Mouse (Mus musculus) stomach, postnatal 0 days (tissue): ENCODE results near the gene Slc16a9. TPM values are rescaled to one million over a fixed set of nuclear protein-coding genes. Genes with fewer than 3 reads are reported as not detected.

Experiments
- ATAC-seq: fragments of 200-750 bp; cut with Nextera tagmentation; 2 replicates; pipeline ENCODE4 v1.8.0; 2017; ENCODE audit not compliant: low FRiP score, low TSS enrichment
- DNase-seq: peaks from one replicate; pipeline ENCODE4 v3.0.0-alpha.2; 2016; ENCODE audit warnings: low spot score
- H3K27ac ChIP-seq: fragments of 300-500 bp; sonication (generic); replicated peaks from 2 replicates; pipeline ENCODE4 v1.5.1; 2014; ENCODE audit warnings: mild to moderate bottlenecking, control low read depth
- H3K27me3 ChIP-seq: fragments of 300-500 bp; sonication (generic); 2 replicates; pipeline ENCODE4 v1.6.1; 2014; ENCODE audit warnings: low read length; ENCODE audit not compliant: control insufficient read depth, insufficient read depth
- H3K36me3 ChIP-seq: fragments of 300-500 bp; sonication (generic); 2 replicates; pipeline ENCODE4 v1.6.1; 2014; ENCODE audit warnings: low read length, mixed read lengths; ENCODE audit not compliant: control insufficient read depth, insufficient read depth
- H3K4me1 ChIP-seq: fragments of 300-500 bp; sonication (generic); replicated peaks from 2 replicates; pipeline ENCODE4 v1.6.1; 2014; ENCODE audit warnings: antibody characterized with exemption; ENCODE audit not compliant: control insufficient read depth, insufficient read depth
- H3K4me2 ChIP-seq: fragments of 300-500 bp; sonication (generic); replicated peaks from 2 replicates; pipeline ENCODE4 v1.6.1; 2014; ENCODE audit warnings: low read depth, mild to moderate bottlenecking, control low read depth, moderate library complexity
- H3K4me3 ChIP-seq: fragments of 300-500 bp; sonication (generic); 2 replicates; pipeline ENCODE4 v1.5.1; 2014; ENCODE audit warnings: low read depth, low read length, control low read depth
- H3K9ac ChIP-seq: fragments of 300-500 bp; sonication (generic); 2 replicates; pipeline ENCODE4 v1.6.1; 2014; ENCODE audit warnings: mild to moderate bottlenecking, low read length, control low read depth, mixed read lengths
- H3K9me3 ChIP-seq: fragments of 300-500 bp; sonication (generic); 2 replicates; pipeline ENCODE4 v1.6.1; 2016; ENCODE audit warnings: low read length; ENCODE audit not compliant: control insufficient read depth
- CTCF ChIP-seq: IDR thresholded peaks from 2 replicates; pipeline ENCODE4 v1.5.1; 2016; ENCODE audit warnings: antibody characterized with exemption, low read depth, mild to moderate bottlenecking, moderate library complexity
- EP300 ChIP-seq: optimal IDR thresholded peaks from 2 replicates; pipeline ENCODE3; 2016; ENCODE audit warnings: antibody characterized with exemption
- WGBS: fragments of 180-500 bp; shearing (Covaris S2); extraction: QIAGEN DNeasy Blood & Tissue Kit; methylation state at CpG from one replicate; pipeline ENCODE4 v1.1.7; 2014; 5-methylcytosine and 5-hydroxymethylcytosine counted together
- polyA plus RNA-seq: library from polyadenylated mRNA; unstranded; fragments of >200 nt; fragmentation: Nextera tagmentation; extraction: Ambion mirVana; gene quantifications from 2 replicates; pipeline ENCODE4 v1.2.1, GENCODE M21; 2015

The Slc16a9 gene
- polyA plus RNA-seq, 1 experiment from 2014 or later: 2.9 TPM

- ATAC-seq (peak; percentile 89), DNase-seq (peak; percentile 70)
- H3K4me2 ChIP-seq: peak overlapping the region; percentile 42
- no peaks in the 10 kb centered on the region for H3K4me1 ChIP-seq
- H3K36me3 ChIP-seq: no peaks in the 10 kb centered on the region
- no peaks in the 10 kb centered on the region for H3K27me3 ChIP-seq
- TF ChIP-seq EP300 (no peak), CTCF (no peak)
- no peak overlapping the region for H3K9ac ChIP-seq
- H3K27ac ChIP-seq: 0 out of 2 replicates have a peak overlapping the region, but pooled peaks have one; percentile 30
- no peaks in the 10 kb centered on the region for H3K9me3 ChIP-seq
- WGBS: 12% methylated on average over 9 of the region's 9 CpGs
- 0 out of 2 replicates have a peak overlapping the region, but pooled peaks have one; percentile 6 for H3K4me3 ChIP-seq
Observed at GRCm38 (mm10) chr10:70287825-70288235, 42.9 kb downstream of the Slc16a9 start.

GRCm38 (mm10) chr10:70288406-70289327 lies 43.8 kb downstream of the Slc16a9 start:
- ATAC-seq (peak; percentile 22; the same call in 1 of the 2 replicates), DNase-seq (no peak)
- H3K9ac ChIP-seq: no peak overlapping the region
- H3K9me3 ChIP-seq: no peaks in the 10 kb centered on the region
- H3K4me3 ChIP-seq: no peak overlapping the region
- H3K4me2 ChIP-seq: peak overlapping the region; percentile 42; the same call in 1 of the 2 replicates
- no peaks in the 10 kb centered on the region for H3K36me3 ChIP-seq
- H3K27me3 ChIP-seq: no peaks in the 10 kb centered on the region
- WGBS: 38% methylated on average over 14 of the region's 14 CpGs
- TF ChIP-seq CTCF (no peak), EP300 (no peak)
- no peak overlapping the region for H3K27ac ChIP-seq
- no peaks in the 10 kb centered on the region for H3K4me1 ChIP-seq

- H3K9me3 ChIP-seq: no peaks in the 10 kb centered on the region
- no peak overlapping the region for H3K9ac ChIP-seq
- TF ChIP-seq CTCF (no peak), EP300 (no peak)
- no peak overlapping the region for H3K27ac ChIP-seq
- H3K4me2 ChIP-seq: no peak overlapping the region
- ATAC-seq (no peak), DNase-seq (no peak)
- H3K27me3 ChIP-seq: no peaks in the 10 kb centered on the region
- WGBS: 21% methylated on average over 7 of the region's 7 CpGs
- no peaks in the 10 kb centered on the region for H3K36me3 ChIP-seq
- no peak overlapping the region for H3K4me3 ChIP-seq
- H3K4me1 ChIP-seq: no peaks in the 10 kb centered on the region
Observed at GRCm38 (mm10) chr10:70292014-70292413, 47.1 kb downstream of the Slc16a9 start.

- H3K36me3 ChIP-seq: no peaks in the 10 kb centered on the region
- H3K27ac ChIP-seq: no peak overlapping the region
- TF ChIP-seq CTCF (no peak), EP300 (no peak)
- WGBS: 47% methylated on average over 8 of the region's 8 CpGs
- ATAC-seq (no peak), DNase-seq (no peak)
- H3K27me3 ChIP-seq: no peaks in the 10 kb centered on the region
- no peaks in the 10 kb centered on the region for H3K4me1 ChIP-seq
- no peak overlapping the region for H3K4me2 ChIP-seq
- no peak overlapping the region for H3K9ac ChIP-seq
- H3K9me3 ChIP-seq: no peaks in the 10 kb centered on the region
- H3K4me3 ChIP-seq: no peak overlapping the region
Observed at GRCm38 (mm10) chr10:70294094-70294493, 49.2 kb downstream of the Slc16a9 start.

- TF ChIP-seq CTCF (peak; percentile 97), EP300 (no peak)
- Histone ChIP-seq H3K27ac (no peak overlapping the region), H3K4me1 (no peaks in the 10 kb centered on the region), H3K27me3 (no peaks in the 10 kb centered on the region), H3K9ac (peak overlapping the region; percentile 18; the same call in 1 of the 2 replicates), H3K4me2 (peak overlapping the region; percentile 38), H3K36me3 (no peaks in the 10 kb centered on the region), H3K4me3 (0 out of 2 replicates have a peak overlapping the region, but pooled peaks have one; percentile 12), H3K9me3 (no peaks in the 10 kb centered on the region)
- 5% methylated on average over 19 of the region's 20 CpGs for WGBS
- DNase-seq (peak; percentile 75), ATAC-seq (peak; percentile 73)
Observed at GRCm38 (mm10) chr10:70296531-70297366, 51.8 kb downstream of the Slc16a9 start.
